Mouse (Mus musculus) olfactory bulb, adult 2 months (tissue): ENCODE measurements around the gene St3gal4.

Source experiments
- CTCF ChIP-seq: fragments of 200-500 bp; IDR thresholded peaks from 2 replicates; pipeline ENCODE4 v1.5.1; 2012; ENCODE audit warnings: low read depth, mild to moderate bottlenecking, low read length, moderate library complexity; ENCODE audit not compliant: insufficient read depth
- POLR2A ChIP-seq: fragments of 200-500 bp; IDR thresholded peaks from 2 replicates; pipeline ENCODE4 v1.6.1; 2012; ENCODE audit warnings: mild to moderate bottlenecking, low read depth, low read length, moderate library complexity; ENCODE audit not compliant: insufficient read depth

GRCm38 (mm10) chr9:35117384-35118295, 1.4 kb downstream of the St3gal4 start:
- TF ChIP-seq POLR2A (no peak), CTCF (no peak)
